9 mouse cellular contexts compared by ENCODE assay signal in the genomic region with DNA sequence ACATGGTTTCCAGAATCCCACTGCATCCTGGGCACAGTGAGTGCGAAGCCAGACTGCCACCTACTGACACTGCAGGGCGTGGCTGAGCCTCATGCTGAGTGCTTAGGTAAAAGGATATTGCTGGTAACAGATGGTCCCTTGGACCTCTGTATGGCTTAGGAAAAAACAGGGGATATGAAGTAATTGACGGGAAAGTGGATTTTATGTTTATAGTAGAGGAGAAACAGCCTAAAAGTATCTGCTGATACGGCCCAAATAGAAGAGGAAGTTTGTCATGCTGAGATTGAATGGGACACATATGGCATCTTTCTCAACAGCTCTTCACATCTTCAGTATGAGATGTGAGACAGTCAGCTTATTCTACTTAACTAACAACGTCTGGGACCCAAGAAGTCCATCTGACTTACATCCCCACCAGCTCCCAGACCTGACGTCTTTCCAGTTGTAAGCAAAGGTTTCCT.
DNase-seq lines count a peak whose midpoint lies in the region; ATAC-seq and TF ChIP-seq lines count a peak whose summit lies in the region.
"Had no signal": no experiment of that assay in that cellular context is flagged by ENCODE, and none has a peak within 500 bp of the region (broad histone marks: within the 10 kb centered on the region; RNA-seq: fewer than 3 reads in every experiment).

No protein-coding gene starts in this region.

- H3K9ac ChIP-seq in heart, embryonic 12.5 days, result no peak overlapping the region

- H3K9me3 ChIP-seq in heart, embryonic 12.5 days (replicated peaks), result no peaks in the 10 kb centered on the region

- H3K4me3 ChIP-seq in heart, embryonic 12.5 days, result no peak overlapping the region
- H3K4me3 ChIP-seq in gastrocnemius, adult 2 months, result no peak overlapping the region
- no peak overlapping the region for H3K4me3 ChIP-seq in layer of hippocampus, adult 2 months
- H3K4me3 ChIP-seq: myocyte had no signal

- ATAC-seq in heart, embryonic 12.5 days (ENCODE audit: insufficient number of reproducible peaks, low FRiP score), result no peak
- ATAC-seq in erythroblast, adult 5-6 weeks (replicated peaks; ENCODE audit: low FRiP score, poor library complexity, severe bottlenecking), result no peak

- TF ChIP-seq CTCF in gastrocnemius, adult 2 months (IDR thresholded peaks at IDR 0.05), result peak; percentile 89
- peak; percentile 93 for TF ChIP-seq CTCF in layer of hippocampus, adult 2 months (conservative IDR thresholded peaks at IDR 0.05)

- H3K4me1 ChIP-seq in heart, embryonic 12.5 days (replicated peaks), result peaks cover 4% of the 10 kb centered on the region; the same call in 1 of the 2 replicates

- intact Hi-C loops in gastrocnemius, adult 2 months (cut with DNase I), result loop anchor here (1.0 to 5.0 kb wide), 3 partner anchors 398 to 584 kb away; no protein-coding TSS in a partner anchor

- H3K27me3 ChIP-seq in heart, embryonic 12.5 days (replicated peaks), result no peaks in the 10 kb centered on the region

- peak; percentile 8 to 37 for DNase-seq in heart, adult 9 months (ENCODE audit: low spot score in 2 of 2)
- peak; percentile 76 for DNase-seq in brain, adult 2 months (ENCODE audit: low read depth, low spot score)
- peak; percentile 51 for DNase-seq in gastrocnemius, adult 2 months
- DNase-seq in layer of hippocampus, adult 2 months (ENCODE audit: low spot score in 2 of 2), result peak; percentile 57 to 60
- peak; percentile 83 for DNase-seq in lung, postnatal 10 days
- DNase-seq in spleen, postnatal 14 days (ENCODE audit: low spot score in 2 of 2), result no peak

- no peak overlapping the region for H3K27ac ChIP-seq in heart, embryonic 12.5 days (ENCODE audit: poor library complexity, severe bottlenecking)
- H3K27ac ChIP-seq in gastrocnemius, adult 2 months, result no peak overlapping the region
- H3K27ac ChIP-seq in layer of hippocampus, adult 2 months, result no peak overlapping the region

- H3K36me3 ChIP-seq in heart, embryonic 12.5 days, result no peaks in the 10 kb centered on the region

- H3K4me2 ChIP-seq in heart, embryonic 12.5 days, result no peak overlapping the region

- WGBS in heart, embryonic 12.5 days, result 59% methylated on average over 6 of the region's 6 CpGs

Comparison
In these comparisons a context has a peak if more than half of its experiments do, and no peak if none do; other contexts are left out.
1. DNase-seq: peak in heart, adult 9 months (2 of 2), brain, adult 2 months (single experiment), gastrocnemius, adult 2 months (single experiment), layer of hippocampus, adult 2 months (2 of 2) and lung, postnatal 10 days (single experiment); none in spleen, postnatal 14 days (0 of 2).